Mouse (Mus musculus): Measurements from ENCODE around the gene Bloc1s4.

DNA sequence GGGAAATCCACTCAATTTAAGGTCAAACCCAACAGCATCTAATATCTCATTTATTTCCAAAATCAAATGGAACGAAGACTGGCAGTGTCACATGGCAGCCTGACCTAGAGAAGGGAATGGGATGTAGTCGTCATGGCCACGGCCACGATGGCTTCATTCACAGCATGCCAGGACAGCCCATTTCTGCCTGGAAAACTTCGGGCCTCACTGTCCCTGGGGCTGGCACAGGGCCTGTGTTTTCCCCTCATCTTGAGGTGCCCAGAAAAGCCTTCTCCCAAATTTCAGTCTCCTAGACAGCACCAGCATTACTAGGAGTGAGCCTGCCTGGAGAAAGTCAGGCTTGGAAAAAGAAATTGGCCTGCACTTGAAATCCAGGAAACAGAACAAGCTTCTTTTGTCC lies 43.1 kb downstream of the Bloc1s4 start:
- TF ChIP-seq POLR2A (IDR thresholded peaks at IDR 0.05; ENCODE audit: control insufficient read depth, extremely low read depth, insufficient read depth, low read length, poor library complexity) (no peak), CTCF (IDR thresholded peaks at IDR 0.05; ENCODE audit: borderline replicate concordance, control insufficient read depth, extremely low read depth, insufficient read depth, low read length, poor library complexity) (no peak)
